8 mouse cellular contexts compared by ENCODE assay signal in the genomic region with DNA sequence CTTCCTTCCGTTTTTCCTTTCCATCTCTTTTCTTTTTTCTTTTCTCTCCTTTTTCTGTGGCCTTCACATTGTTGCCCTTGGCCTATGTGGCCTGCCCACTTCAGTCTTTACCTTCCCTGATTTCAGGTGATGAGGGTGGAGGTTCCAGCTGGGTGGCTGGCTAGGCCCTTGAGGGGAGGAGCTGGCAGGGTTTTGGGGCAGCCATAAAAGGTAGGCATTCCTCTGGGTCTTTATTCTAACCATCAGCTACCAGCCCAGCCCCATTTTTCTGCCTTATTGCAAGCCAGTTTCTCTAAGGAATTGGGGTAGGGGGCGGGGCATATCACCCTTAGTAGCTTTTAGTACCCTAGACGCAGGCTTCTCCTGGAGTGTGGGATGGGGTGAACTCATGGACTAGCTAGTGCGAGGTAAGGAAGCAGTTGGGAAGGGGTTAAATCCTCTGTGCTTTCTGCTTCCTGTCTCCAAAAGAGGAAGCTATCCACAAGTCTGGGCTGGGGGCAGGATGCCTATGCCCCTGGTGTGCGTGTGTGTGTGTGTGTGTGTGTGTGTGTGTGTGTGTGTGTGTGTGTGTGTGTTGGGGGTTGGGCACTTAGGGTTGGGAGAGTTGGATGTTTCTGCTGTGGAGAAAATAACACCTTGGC. TPM values are rescaled to one million over a fixed set of nuclear protein-coding genes. Genes with fewer than 3 reads are reported as not detected.
DNase-seq lines count a peak whose midpoint lies in the region; ATAC-seq and TF ChIP-seq lines count a peak whose summit lies in the region.

No protein-coding gene starts in this region.

- H3K9ac ChIP-seq in forebrain, postnatal 0 days, result peak overlapping the region; percentile 43
- H3K9ac ChIP-seq in kidney, embryonic 14.5 days (ENCODE audit: low read depth, low read length), result peak overlapping the region; percentile 34; the same call in 1 of the 2 replicates

- no peak for DNase-seq in spleen, adult 2 months (ENCODE audit: low read depth in 1 of 2, low spot score in 2 of 2)
- DNase-seq in spleen, postnatal 4 days (ENCODE audit: low spot score in 2 of 2), result no peak
- no peak for DNase-seq in forebrain, postnatal 0 days
- peak; percentile 53 for DNase-seq in lung, postnatal 36 days
- peak; percentile 26 to 57 for DNase-seq in thymus, adult 18-20 months
- DNase-seq in frontal cortex, postnatal 36 days (ENCODE audit: low spot score in 2 of 2), result no peak
- DNase-seq in gastrocnemius, postnatal 4 days (ENCODE audit: low spot score in 2 of 2), result no peak

- H3K4me1 ChIP-seq in spleen, adult 2 months (ENCODE audit: control insufficient read depth, insufficient read depth, insufficient read length), result peaks cover 11% of the 10 kb centered on the region; the same call in 1 of the 2 replicates
- peaks cover 6% of the 10 kb centered on the region; the same call in 1 of the 2 replicates for H3K4me1 ChIP-seq in forebrain, postnatal 0 days (ENCODE audit: insufficient read depth)
- H3K4me1 ChIP-seq in kidney, embryonic 14.5 days (ENCODE audit: control insufficient read depth, insufficient read depth, low read length), result peaks cover 24% of the 10 kb centered on the region

- TF ChIP-seq POLR2A in spleen, adult 2 months (IDR thresholded peaks at IDR 0.05; ENCODE audit: low read depth, low read length), result no peak

- no peak for TF ChIP-seq CTCF in spleen, adult 2 months (IDR thresholded peaks at IDR 0.05; ENCODE audit: extremely low read depth, insufficient read depth, insufficient read length, insufficient replicate concordance)
- no peak for TF ChIP-seq CTCF in forebrain, postnatal 0 days (IDR thresholded peaks at IDR 0.05; ENCODE audit: low read depth)

- H3K9me3 ChIP-seq in forebrain, postnatal 0 days (ENCODE audit: low read length), result no peaks in the 10 kb centered on the region
- no peaks in the 10 kb centered on the region for H3K9me3 ChIP-seq in kidney, embryonic 14.5 days (ENCODE audit: control insufficient read depth, low read length)

- peak overlapping the region; percentile 94 for H3K4me2 ChIP-seq in forebrain, postnatal 0 days (ENCODE audit: low read depth)
- H3K4me2 ChIP-seq in kidney, embryonic 14.5 days (replicated peaks; ENCODE audit: low read depth, low read length), result peak overlapping the region; percentile 99

- no peak for ATAC-seq in forebrain, postnatal 0 days
- ATAC-seq in kidney, embryonic 14.5 days (ENCODE audit: low FRiP score, low TSS enrichment), result no peak

- H3K36me3 ChIP-seq in spleen, adult 2 months (ENCODE audit: control insufficient read depth, insufficient read depth, low read length), result peaks cover 18% of the 10 kb centered on the region
- H3K36me3 ChIP-seq in forebrain, postnatal 0 days (ENCODE audit: insufficient read depth), result peaks cover 16% of the 10 kb centered on the region
- H3K36me3 ChIP-seq in kidney, embryonic 14.5 days (ENCODE audit: control insufficient read depth, insufficient read depth, low read length), result peaks cover 27% of the 10 kb centered on the region

- 7% methylated on average over 5 of the region's 5 CpGs for WGBS in spleen, adult 2 months
- 34% methylated on average over 5 of the region's 5 CpGs for WGBS in forebrain, postnatal 0 days
- WGBS in kidney, embryonic 14.5 days, result 19% methylated on average over 5 of the region's 5 CpGs

- peak overlapping the region; percentile 99 for H3K27ac ChIP-seq in spleen, adult 2 months (ENCODE audit: insufficient read depth, low read length)
- peak overlapping the region; percentile 85; the same call in 1 of the 2 replicates for H3K27ac ChIP-seq in forebrain, postnatal 0 days (ENCODE audit: low read depth, low read length)
- H3K27ac ChIP-seq in kidney, embryonic 14.5 days (ENCODE audit: low read depth, low read length), result peak overlapping the region; percentile 32; the same call in 1 of the 2 replicates

- no peaks in the 10 kb centered on the region for H3K27me3 ChIP-seq in spleen, adult 2 months (ENCODE audit: control insufficient read depth, insufficient read depth, low read length)
- H3K27me3 ChIP-seq in forebrain, postnatal 0 days (ENCODE audit: insufficient read depth, low read length), result no peaks in the 10 kb centered on the region
- H3K27me3 ChIP-seq in kidney, embryonic 14.5 days (ENCODE audit: control insufficient read depth, insufficient read depth, low read length), result no peaks in the 10 kb centered on the region

- H3K4me3 ChIP-seq in spleen, adult 2 months (ENCODE audit: extremely low read depth, insufficient read depth, insufficient read length), result peak overlapping the region; percentile 44; the same call in 1 of the 2 replicates
- peak overlapping the region; percentile 55 for H3K4me3 ChIP-seq in forebrain, postnatal 0 days (ENCODE audit: low read depth, low read length)
- H3K4me3 ChIP-seq in kidney, embryonic 14.5 days (ENCODE audit: low read length), result peak overlapping the region; percentile 80

RNA-seq across cellular contexts. Expression of a gene that starts 2.7 kb away (rescaled TPM):
- polyA plus RNA-seq in spleen, adult 2 months (2012; rRNA removed), result 133 and 180 TPM in 2 replicates
- total RNA-seq in forebrain, postnatal 0 days (2014; rRNA removed), result 120 and 135 TPM in 2 replicates
- polyA plus RNA-seq in forebrain, postnatal 0 days (2015; fragmentation: Nextera tagmentation; extraction: Ambion mirVana), result 112 and 134 TPM in 2 replicates
- 104 and 121 TPM in 2 replicates for polyA plus RNA-seq in kidney, embryonic 14.5 days (2014; fragmentation: Nextera tagmentation; extraction: Ambion mirVana)
- total RNA-seq in gastrocnemius, postnatal 4 days (2021), result 100 to 1,000 TPM; 162 to 187 TPM

RNA-seq across cellular contexts. Expression of a gene that starts 6.8 kb away (rescaled TPM):
- polyA plus RNA-seq in spleen, adult 2 months (2012; rRNA removed), result 1.2 and 1.9 TPM in 2 replicates
- total RNA-seq in forebrain, postnatal 0 days (2014; rRNA removed), result 251 and 252 TPM in 2 replicates
- polyA plus RNA-seq in forebrain, postnatal 0 days (2015; fragmentation: Nextera tagmentation; extraction: Ambion mirVana), result 42.0 and 48.9 TPM in 2 replicates
- 0.56 and 1.1 TPM in 2 replicates for polyA plus RNA-seq in kidney, embryonic 14.5 days (2014; fragmentation: Nextera tagmentation; extraction: Ambion mirVana)
- 1 to 10 TPM in 1 of 2 experiments, under 1 TPM in 1; 0.73 to 1.2 TPM for total RNA-seq in gastrocnemius, postnatal 4 days (2021)

RNA-seq across cellular contexts. Expression of a gene that starts 30.4 kb away (rescaled TPM):
- polyA plus RNA-seq in spleen, adult 2 months (2012; rRNA removed), result 43.9 and 55.3 TPM in 2 replicates
- 28.8 and 47.4 TPM in 2 replicates for total RNA-seq in forebrain, postnatal 0 days (2014; rRNA removed)
- 39.1 and 41.8 TPM in 2 replicates for polyA plus RNA-seq in forebrain, postnatal 0 days (2015; fragmentation: Nextera tagmentation; extraction: Ambion mirVana)
- 41.6 and 54.8 TPM in 2 replicates for polyA plus RNA-seq in kidney, embryonic 14.5 days (2014; fragmentation: Nextera tagmentation; extraction: Ambion mirVana)
- total RNA-seq in gastrocnemius, postnatal 4 days (2021), result 10 to 100 TPM; 14.5 to 15.8 TPM

RNA-seq across cellular contexts. Expression of a gene that starts 39.2 kb away (rescaled TPM):
- 36.9 and 44.4 TPM in 2 replicates for polyA plus RNA-seq in spleen, adult 2 months (2012; rRNA removed)
- total RNA-seq in forebrain, postnatal 0 days (2014; rRNA removed), result 33.3 and 47.7 TPM in 2 replicates
- 18.3 and 21.1 TPM in 2 replicates for polyA plus RNA-seq in forebrain, postnatal 0 days (2015; fragmentation: Nextera tagmentation; extraction: Ambion mirVana)
- 11.8 and 16.4 TPM in 2 replicates for polyA plus RNA-seq in kidney, embryonic 14.5 days (2014; fragmentation: Nextera tagmentation; extraction: Ambion mirVana)
- 10 to 100 TPM; 25.0 to 34.2 TPM for total RNA-seq in gastrocnemius, postnatal 4 days (2021)

RNA-seq across cellular contexts. Expression of a gene that starts 39.3 kb away (rescaled TPM):
- polyA plus RNA-seq in spleen, adult 2 months (2012; rRNA removed), result 1.6 and 2.4 TPM in 2 replicates
- 3.5 and 7.7 TPM in 2 replicates for total RNA-seq in forebrain, postnatal 0 days (2014; rRNA removed)
- 3.1 and 4.8 TPM in 2 replicates for polyA plus RNA-seq in forebrain, postnatal 0 days (2015; fragmentation: Nextera tagmentation; extraction: Ambion mirVana)
- 21.8 and 27.4 TPM in 2 replicates for polyA plus RNA-seq in kidney, embryonic 14.5 days (2014; fragmentation: Nextera tagmentation; extraction: Ambion mirVana)
- total RNA-seq in gastrocnemius, postnatal 4 days (2021), result 1 to 10 TPM; 4.3 to 5.6 TPM

Comparison
In these comparisons a context has a peak if more than half of its experiments do, and no peak if none do; other contexts are left out.
1. DNase-seq: peak in lung, postnatal 36 days (single experiment) and thymus, adult 18-20 months (2 of 2); none in spleen, adult 2 months (0 of 2), spleen, postnatal 4 days (0 of 2), forebrain, postnatal 0 days (single experiment), frontal cortex, postnatal 36 days (0 of 2) and gastrocnemius, postnatal 4 days (0 of 2).
2. H3K27ac ChIP-seq: peak in every context shown above with its lines; median percentile 99 in spleen, adult 2 months; 85 in forebrain, postnatal 0 days; 32 in kidney, embryonic 14.5 days.
3. RNA of a gene that starts 6.8 kb away (polyA plus RNA-seq): 42.0 to 48.9 TPM in forebrain, postnatal 0 days; 1.2 to 1.9 TPM in spleen, adult 2 months and 0.56 to 1.1 TPM in kidney, embryonic 14.5 days; every median in the first group is over 10 times any median in the second.
4. Peak in every context shown above with its lines, with median percentiles within 50 percentile points of each other: H3K4me3 ChIP-seq.